Mouse (Mus musculus): Measurements from ENCODE around the gene Nthl1.

- TF ChIP-seq USF1 (IDR thresholded peaks at IDR 0.05; ENCODE audit: low read depth): no peak
- TF ChIP-seq CTCF (IDR thresholded peaks at IDR 0.05; ENCODE audit: control insufficient read depth, insufficient read depth, insufficient read length): no peak
- TF ChIP-seq MYOG (IDR thresholded peaks at IDR 0.05; ENCODE audit: control insufficient read depth, extremely low read depth, insufficient read length): no peak
- TF ChIP-seq CEBPB (IDR thresholded peaks at IDR 0.05; ENCODE audit: low read depth): no peak
- TF ChIP-seq FOSL1 (IDR thresholded peaks at IDR 0.05; ENCODE audit: insufficient read depth, low read length, poor library complexity, severe bottlenecking): no peak
- no peak for TF ChIP-seq MAX (IDR thresholded peaks at IDR 0.05)
- TF ChIP-seq MYOD1 (IDR thresholded peaks at IDR 0.05; ENCODE audit: control insufficient read depth, insufficient read length, low read depth): no peak
Measured at GRCm38 (mm10) chr17:24640581-24640980, 8.1 kb downstream of the Nthl1 start.

Data from C2C12 (cell line).